7 mouse cellular contexts compared by ENCODE assay signal in the genomic region with DNA sequence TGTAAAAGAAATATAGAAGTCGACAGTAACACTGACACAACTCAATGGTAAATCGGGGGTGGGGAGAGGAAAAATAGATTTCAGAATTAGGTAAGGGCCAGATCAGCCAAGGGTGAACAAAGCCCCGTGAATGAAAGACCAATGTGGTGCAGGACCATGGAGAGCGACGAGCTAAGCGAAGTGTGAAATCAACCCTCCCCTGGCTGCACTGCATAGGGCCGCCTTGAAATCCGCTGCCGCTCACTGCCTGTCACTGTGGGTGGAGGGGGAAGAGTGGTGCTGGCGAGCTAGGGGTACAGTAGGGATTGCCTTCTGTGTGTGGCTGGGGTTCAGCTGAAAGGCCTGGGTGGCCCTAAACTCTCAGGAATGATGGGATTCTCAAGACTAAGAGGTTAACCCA.
DNase-seq lines count a peak whose midpoint lies in the region; ATAC-seq and TF ChIP-seq lines count a peak whose summit lies in the region.

No protein-coding gene starts in this region.

- ATAC-seq in hindbrain, embryonic 12.5 days (ENCODE audit: low FRiP score), result peak; percentile 72
- no peak for ATAC-seq in liver, postnatal 0 days

- 6% methylated on average over 10 of the region's 10 CpGs for WGBS in hindbrain, embryonic 12.5 days
- 13% methylated on average over 10 of the region's 10 CpGs for WGBS in liver, postnatal 0 days (ENCODE audit: insufficient replicate concordance)

- H3K4me2 ChIP-seq in hindbrain, embryonic 12.5 days (replicated peaks), result no peak overlapping the region
- no peak overlapping the region for H3K4me2 ChIP-seq in liver, postnatal 0 days (ENCODE audit: low read depth, low read length)

- peaks cover 3% of the 10 kb centered on the region; the same call in 1 of the 2 replicates for H3K4me1 ChIP-seq in hindbrain, embryonic 12.5 days
- no peaks in the 10 kb centered on the region for H3K4me1 ChIP-seq in liver, postnatal 0 days (ENCODE audit: insufficient read depth)

- H3K27ac ChIP-seq in hindbrain, embryonic 12.5 days, result no peak overlapping the region
- no peak overlapping the region for H3K27ac ChIP-seq in liver, postnatal 0 days (ENCODE audit: low read depth)

- no peak for TF ChIP-seq EP300 in liver, postnatal 0 days (IDR thresholded peaks at IDR 0.05; ENCODE audit: low read depth)

- no peaks in the 10 kb centered on the region for H3K36me3 ChIP-seq in hindbrain, embryonic 12.5 days
- no peaks in the 10 kb centered on the region for H3K36me3 ChIP-seq in liver, postnatal 0 days (replicated peaks; ENCODE audit: insufficient read depth, low read length)

- no peak overlapping the region for H3K9ac ChIP-seq in hindbrain, embryonic 12.5 days
- no peak overlapping the region for H3K9ac ChIP-seq in liver, postnatal 0 days (replicated peaks)

- DNase-seq in urinary bladder, postnatal 25 days (ENCODE audit: low spot score), result peak; percentile 8
- no peak for DNase-seq in urinary bladder, adult 2 months (ENCODE audit: low spot score)
- peak; percentile 87 for DNase-seq in embryo, embryonic 10.5 days (ENCODE audit: low spot score)
- peak; percentile 40 for DNase-seq in liver, postnatal 0 days
- peak; percentile 19 for DNase-seq in yolk sac, embryonic 10.5 days (ENCODE audit: low spot score)
- DNase-seq in left cerebral cortex, adult 11 months (ENCODE audit: low spot score), result no peak

- no peak for TF ChIP-seq CTCF in liver, postnatal 0 days (IDR thresholded peaks at IDR 0.05; ENCODE audit: low read depth)

- no peak overlapping the region for H3K4me3 ChIP-seq in hindbrain, embryonic 12.5 days
- no peak overlapping the region for H3K4me3 ChIP-seq in liver, postnatal 0 days (ENCODE audit: low read depth, low read length)

- no peaks in the 10 kb centered on the region for H3K9me3 ChIP-seq in hindbrain, embryonic 12.5 days (replicated peaks)
- no peaks in the 10 kb centered on the region for H3K9me3 ChIP-seq in liver, postnatal 0 days (ENCODE audit: low read length)

- no peaks in the 10 kb centered on the region for H3K27me3 ChIP-seq in hindbrain, embryonic 12.5 days
- no peaks in the 10 kb centered on the region for H3K27me3 ChIP-seq in liver, postnatal 0 days (ENCODE audit: insufficient read depth, low read length)

Comparison
In these comparisons a context has a peak if more than half of its experiments do, and no peak if none do; other contexts are left out.
1. DNase-seq: peak in urinary bladder, postnatal 25 days (single experiment), embryo, embryonic 10.5 days (single experiment), liver, postnatal 0 days (single experiment) and yolk sac, embryonic 10.5 days (single experiment); none in urinary bladder, adult 2 months (single experiment) and left cerebral cortex, adult 11 months (single experiment).